Mouse (Mus musculus) adrenal gland, adult 18-20 months (tissue): ENCODE data around the gene Rap1gds1. TPM values are rescaled to one million over a fixed set of nuclear protein-coding genes. Genes with fewer than 3 reads are reported as not detected.
A peak's percentile ranks its signal among the peaks of the same experiment; 100 is the strongest.

ENCODE experiments used
- DNase-seq, 2 experiments: peaks; one replicate each; pipeline ENCODE4 v3.0.0; 2021 to 2022; ENCODE audit warnings: low spot score in 2 of 2
- long read RNA-seq, 2 experiments: library from polyadenylated mRNA; stranded (forward); transcript quantifications; one replicate each; pipeline ENCODE4 v2.0.0; 2021
- total RNA-seq, 2 experiments: library from RNA; stranded (reverse); gene quantifications; 1 replicate in 1 of 2; 2 replicates in 1 of 2; pipeline ENCODE4 v1.2.3; 2021

Rap1gds1 gene
- total RNA-seq, result 10 to 100 TPM; 46.3 to 52.5 TPM
- long read RNA-seq, experiment 1, transcript Rap1gds1-201 (14 exons, 3,383 nt), result minor isoform, 16 of 55 reads
- long read RNA-seq, experiment 1, transcript Rap1gds1-205 (15 exons, 3,598 nt), result minor isoform, 7 of 55 reads
- long read RNA-seq, experiment 1, transcript Rap1gds1-202 (15 exons, 3,669 nt), result major isoform, 20 of 55 reads
- long read RNA-seq, experiment 1, partial matches to known transcripts, result 3 of 55 reads
- long read RNA-seq, experiment 1, other reads (novel, unspliced or antisense), result 9 of 55 reads
- long read RNA-seq, experiment 2, transcript Rap1gds1-202 (15 exons, 3,669 nt), result major isoform, 29 of 81 reads
- long read RNA-seq, experiment 2, transcript Rap1gds1-201 (14 exons, 3,383 nt), result minor isoform, 17 of 81 reads
- long read RNA-seq, experiment 2, transcript Rap1gds1-205 (15 exons, 3,598 nt), result minor isoform, 6 of 81 reads
- long read RNA-seq, experiment 2, partial matches to known transcripts, result 13 of 81 reads
- long read RNA-seq, experiment 2, other reads (novel, unspliced or antisense), result 15 of 81 reads

DNA sequence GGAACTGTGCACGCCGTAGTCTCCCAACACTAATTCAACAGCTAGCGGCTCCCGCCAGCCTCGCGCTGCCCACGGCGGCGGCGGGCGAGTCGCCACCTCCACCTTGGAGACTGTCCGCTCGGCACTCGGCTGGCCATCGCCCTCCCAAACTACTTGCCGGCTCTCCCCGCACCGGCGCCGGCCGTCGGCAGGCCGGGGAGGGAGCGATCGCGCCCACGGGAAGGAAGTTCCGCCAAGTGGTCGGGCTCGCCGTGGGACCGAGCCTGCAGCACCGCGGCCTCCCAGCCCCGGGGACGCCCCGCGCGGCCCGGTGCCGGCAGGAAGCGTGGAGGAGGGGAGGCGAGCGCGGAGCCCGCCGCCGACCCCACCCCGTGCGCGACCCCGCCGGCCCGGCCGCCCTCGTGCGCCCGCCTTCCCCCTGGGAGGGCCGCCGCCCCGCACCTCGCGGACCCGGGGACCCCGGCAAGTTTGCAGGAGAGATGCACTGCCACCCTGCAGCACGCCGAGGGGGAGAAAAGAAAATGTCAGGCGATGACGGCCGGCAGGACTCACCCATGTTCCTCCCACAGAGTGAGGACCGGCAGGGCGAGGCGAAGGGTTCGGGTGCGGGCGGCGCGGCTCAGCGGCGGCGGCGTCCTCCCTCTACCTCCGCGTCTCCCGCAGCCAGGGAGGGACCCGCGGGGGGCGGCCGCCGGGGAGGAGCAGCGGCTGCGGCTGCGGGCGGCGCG, at the start of gene Rap1gds1:
Gene Rap1gds1 (minus strand): TSS at position 718 of the 728 bp plus-strand sequence.
- peak; percentile 64 to 71 for DNase-seq

DNA sequence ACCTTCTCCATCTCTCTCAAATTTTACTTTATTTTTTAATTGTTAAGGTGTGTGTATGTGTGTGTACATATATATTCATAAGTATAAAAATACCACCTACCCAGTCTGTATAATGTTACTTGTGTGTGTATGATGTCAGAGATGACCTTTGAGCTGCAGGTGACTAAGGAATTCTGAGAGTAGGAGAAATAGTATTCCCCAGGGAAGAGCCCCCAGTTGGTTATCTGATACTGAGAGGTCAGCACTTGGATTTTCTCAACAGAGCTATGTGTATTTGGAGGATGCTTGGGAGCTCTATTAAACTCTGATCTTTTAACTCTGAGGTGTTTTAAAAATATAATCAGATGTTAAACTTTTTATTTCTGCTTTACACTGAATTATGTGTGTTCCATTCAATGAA, 43.4 kb upstream of the Rap1gds1 start:
- DNase-seq, result no peak

- DNase-seq, result no peak
Measured at GRCm38 (mm10) chr3:139116733-139117337, 41.8 kb upstream of the Rap1gds1 start.

DNA sequence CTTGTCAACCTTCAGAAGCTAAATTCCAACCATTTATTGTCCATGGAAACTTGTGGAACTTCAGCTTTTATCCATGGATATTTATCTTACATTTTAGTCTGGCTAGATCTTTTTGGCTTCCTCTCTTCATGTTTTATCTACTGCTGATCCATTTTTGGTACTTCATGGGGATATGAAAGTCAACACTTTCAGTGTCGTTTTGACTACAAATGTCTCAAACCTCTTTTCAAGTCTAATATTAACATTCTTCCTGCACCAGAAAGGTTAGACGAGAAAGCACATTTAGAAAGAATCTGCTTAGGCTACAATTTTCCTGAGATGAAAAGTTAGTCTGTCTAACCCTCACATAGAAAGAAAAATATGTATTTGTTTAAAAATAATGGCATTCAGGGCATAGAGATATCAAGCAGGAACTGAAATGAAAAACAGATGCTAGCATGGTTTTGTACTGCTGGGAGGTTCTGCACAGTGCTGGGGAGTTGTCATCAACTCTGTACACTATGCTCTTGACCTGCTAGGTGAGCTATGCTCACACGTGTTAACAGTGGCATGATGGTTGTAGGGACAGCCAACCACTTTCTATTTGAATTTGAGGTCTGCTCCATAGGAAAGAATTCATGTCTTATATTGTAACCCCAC, 37.5 kb upstream of the Rap1gds1 start:
- DNase-seq, result no peak

DNA sequence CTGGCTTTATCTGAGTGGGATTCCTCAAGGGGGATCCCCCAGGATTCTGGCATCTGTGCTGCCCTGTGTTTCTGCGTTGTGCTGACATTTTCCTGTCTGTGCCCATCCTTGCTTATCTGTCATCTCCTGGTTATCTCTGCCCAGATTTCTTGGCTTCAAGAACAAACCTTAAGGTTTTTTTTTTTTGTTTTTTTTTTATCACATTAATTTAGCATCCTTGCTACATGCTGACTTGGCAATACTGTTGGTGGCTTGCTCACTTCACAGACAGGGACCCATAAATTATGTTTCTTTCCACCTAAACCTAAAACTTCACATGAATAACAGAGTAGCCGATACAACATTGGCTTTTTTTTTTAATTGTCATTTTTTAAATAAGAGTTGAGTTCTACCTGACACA, 36.9 kb upstream of the Rap1gds1 start:
- DNase-seq, result no peak

GRCm38 (mm10) chr3:139108176-139108575, 33.2 kb upstream of the Rap1gds1 start:
- DNase-seq, result no peak

GRCm38 (mm10) chr3:139103914-139104313, 28.9 kb upstream of the Rap1gds1 start:
- no peak for DNase-seq

GRCm38 (mm10) chr3:139103346-139103745, 28.3 kb upstream of the Rap1gds1 start:
- DNase-seq, result no peak

DNA sequence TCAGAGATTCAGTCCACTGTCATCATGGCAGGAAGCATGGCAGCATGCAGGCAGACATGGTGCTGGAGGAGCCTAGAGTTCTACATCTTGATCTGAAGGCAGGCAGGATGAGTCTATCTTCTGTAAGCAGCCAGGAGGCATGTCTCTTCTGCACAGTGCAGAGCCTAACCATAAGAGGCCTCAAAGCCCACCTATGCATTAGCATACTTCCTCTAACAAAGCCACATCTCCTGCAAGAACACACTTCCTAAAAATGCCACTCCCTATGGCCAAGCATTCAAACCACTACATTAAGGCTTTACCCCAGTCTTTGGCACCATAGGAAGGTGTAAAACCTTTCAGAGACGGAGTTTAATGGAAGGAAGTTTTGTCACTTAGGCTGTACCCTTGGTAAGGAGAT, 26.9 kb upstream of the Rap1gds1 start:
- DNase-seq, result no peak

DNA sequence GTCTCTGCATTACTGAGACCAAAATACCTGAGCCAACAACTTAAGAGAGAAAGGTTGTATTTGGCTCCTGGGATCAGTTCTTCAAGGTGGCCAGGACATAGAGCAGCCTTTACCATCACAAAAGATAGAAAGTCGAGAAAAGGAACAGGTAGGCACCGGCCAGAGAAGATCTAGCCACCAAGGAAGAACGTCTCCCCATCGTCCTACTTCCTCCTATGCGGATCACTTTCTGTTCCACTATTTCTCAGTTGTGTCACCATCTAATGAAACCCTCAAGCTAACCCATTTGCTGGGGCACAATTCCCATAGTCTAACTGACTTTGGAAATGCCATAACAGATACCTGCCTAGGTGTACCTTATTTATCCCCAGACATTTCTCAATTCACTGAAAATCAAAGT, 24.3 kb upstream of the Rap1gds1 start:
- DNase-seq, result no peak

- no peak for DNase-seq
Measured at GRCm38 (mm10) chr3:139095894-139096293, 20.9 kb upstream of the Rap1gds1 start.

DNA sequence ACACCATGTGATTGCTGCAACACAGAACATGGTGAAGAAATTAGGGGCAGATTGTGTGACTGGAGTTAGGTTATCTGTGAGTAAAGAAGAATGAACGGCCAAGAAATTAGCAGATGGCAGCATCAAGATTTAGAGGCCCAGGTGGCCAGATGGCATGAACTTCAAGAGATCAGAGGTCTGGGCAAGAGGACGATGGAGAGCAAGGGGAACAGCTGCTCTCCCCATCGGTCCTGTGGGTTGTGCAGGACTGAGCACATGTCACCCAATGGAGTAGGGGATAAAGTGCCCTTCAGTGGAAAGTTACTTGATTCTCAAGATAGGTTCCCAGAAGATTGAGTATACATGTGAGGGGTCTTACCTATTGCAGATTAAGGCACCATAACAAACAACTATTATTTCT, 13.5 kb upstream of the Rap1gds1 start:
- DNase-seq, result no peak

DNA sequence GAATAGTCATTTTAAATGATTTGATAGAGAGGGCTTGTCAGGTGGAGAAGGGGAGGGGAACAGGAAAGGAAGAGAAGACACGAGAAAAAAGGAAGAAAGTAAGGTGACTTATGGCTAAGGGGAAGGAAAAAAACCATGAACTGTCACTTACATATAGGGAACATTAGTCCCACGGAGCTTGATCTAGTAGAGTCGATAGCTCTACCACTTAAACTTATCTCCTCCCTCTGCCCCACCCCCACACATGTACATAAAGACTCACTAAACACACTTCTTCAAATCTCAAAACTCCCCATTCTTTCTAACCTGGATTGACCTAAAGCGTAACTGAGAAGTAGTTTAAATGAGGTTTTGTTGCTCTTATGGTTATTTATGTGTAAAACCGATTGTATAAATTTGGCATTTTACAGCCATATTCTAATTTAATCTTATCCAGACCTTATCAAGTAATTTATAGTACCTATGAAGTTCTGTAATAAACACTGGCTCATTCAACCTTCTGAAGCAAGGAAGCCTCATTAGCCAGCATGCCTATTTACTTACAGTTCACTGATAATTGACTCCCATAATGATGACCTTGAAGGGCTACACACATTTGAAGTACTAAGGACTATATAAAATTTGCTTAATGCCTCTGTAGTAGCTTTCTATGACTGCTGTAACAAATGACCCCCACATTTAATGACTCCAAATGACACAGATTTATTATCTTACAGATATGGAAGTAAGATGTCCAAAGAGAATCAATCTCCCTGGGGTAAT, 9.0 kb upstream of the Rap1gds1 start:
- DNase-seq, result no peak

GRCm38 (mm10) chr3:139079831-139080230, 4.8 kb upstream of the Rap1gds1 start:
- DNase-seq, result no peak

DNA sequence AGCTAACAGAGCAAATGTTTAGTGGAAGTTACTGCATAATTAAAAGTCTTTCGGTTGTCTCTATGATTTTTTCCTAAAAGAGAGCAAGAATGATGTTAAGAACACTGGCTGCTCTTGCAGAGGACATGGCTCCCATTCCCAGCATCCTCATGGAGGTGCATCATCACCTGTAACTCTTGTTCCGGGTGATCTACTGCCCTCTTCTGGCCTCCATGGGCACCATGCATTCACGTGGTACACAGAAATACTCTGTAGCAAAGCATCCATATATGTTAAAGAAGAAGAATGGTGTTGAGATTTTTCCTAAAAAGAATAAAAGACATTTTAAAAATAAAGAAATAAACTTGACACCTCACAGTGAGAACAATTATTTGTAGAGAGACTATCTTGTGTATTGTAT, 3.0 kb upstream of the Rap1gds1 start:
- no peak for DNase-seq

DNA sequence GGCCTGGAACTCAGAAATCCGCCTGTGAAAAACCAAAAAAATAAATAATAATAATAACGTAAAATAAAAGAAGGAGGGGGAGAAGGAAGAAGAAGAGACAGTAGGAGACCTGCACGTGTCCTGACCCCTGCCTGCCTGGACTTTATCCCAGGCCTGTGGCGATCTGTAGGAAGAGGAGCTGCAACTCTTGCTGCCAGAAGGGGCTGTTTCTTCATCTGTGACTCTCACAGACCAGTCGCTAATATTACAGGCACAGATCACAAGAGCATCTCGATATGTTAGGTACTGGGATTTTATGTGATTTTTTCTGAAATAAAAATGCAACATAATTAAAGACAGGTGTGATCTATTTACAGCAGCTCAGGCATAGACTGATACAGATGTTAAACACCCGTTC, 1.1 kb upstream of the Rap1gds1 start:
- DNase-seq, result no peak

DNA sequence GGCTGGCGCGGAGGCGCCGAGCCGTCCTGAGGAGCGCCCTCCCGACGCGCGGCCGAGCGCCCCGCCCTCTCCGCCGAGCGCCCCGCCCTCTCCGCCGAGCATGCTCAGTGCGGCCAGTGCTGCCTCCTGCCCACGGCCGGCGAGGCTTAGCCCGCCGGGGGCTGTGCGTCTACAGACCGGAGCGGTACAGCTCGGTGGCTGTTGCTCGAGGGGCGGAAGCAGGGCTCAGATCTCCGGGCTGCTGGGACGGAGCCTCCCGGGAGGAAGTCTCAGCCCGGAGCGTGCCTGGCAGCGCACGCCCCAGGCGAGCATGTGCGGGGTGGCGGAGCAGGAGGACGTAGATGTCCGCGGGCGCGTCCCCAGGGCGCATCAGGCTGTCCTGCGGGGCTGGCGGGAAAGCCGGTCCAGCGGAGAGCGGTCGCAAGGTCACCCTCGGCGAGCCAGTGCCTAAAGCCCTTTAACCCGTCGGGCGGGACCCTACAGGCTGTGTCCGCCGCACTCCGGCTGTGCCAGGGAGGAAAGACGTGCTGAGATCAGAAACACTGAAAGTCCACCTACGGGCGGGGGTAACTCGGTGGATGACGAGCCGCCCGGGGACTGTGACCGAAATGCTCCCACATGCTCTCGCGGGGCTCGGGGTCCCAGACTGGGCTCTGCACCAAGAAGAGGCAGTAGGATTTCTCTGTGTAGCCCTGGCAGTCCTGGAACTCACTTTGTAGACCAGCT, 495 bp upstream of the Rap1gds1 start:
- DNase-seq, result peak; percentile 92 to 93

GRCm38 (mm10) chr3:139073801-139074483, 1.1 kb downstream of the Rap1gds1 start:
- no peak for DNase-seq

DNA sequence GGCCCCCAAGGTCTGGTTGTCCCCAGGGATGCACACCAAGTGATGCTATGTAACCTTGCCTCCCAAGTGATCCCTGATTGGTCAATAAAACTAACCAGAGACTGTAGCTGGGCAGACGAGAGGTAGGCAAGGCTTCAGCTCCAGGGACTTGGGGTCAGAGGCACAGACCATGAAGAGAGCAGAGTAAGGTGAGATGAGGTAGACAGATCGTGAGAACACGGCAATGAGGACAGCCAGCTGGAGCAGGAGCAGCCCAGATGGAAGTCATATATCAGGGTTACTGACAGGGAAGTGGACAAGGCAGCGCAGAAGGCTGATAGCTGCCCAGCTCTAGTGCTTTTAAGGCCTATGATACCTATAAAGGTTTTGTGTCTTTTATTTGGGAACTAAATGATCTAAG, 5.5 kb downstream of the Rap1gds1 start:
- no peak for DNase-seq
